Mouse (Mus musculus) R1 (cell line): ENCODE results near the gene Egfl6.
A peak's percentile ranks its signal among the peaks of the same experiment; 100 is the strongest.

Experiments
- DNase-seq: peaks from one replicate; pipeline ENCODE4 v3.0.0-alpha.2; 2018; ENCODE audit warnings: low read depth, low spot score

The Egfl6 gene

DNA sequence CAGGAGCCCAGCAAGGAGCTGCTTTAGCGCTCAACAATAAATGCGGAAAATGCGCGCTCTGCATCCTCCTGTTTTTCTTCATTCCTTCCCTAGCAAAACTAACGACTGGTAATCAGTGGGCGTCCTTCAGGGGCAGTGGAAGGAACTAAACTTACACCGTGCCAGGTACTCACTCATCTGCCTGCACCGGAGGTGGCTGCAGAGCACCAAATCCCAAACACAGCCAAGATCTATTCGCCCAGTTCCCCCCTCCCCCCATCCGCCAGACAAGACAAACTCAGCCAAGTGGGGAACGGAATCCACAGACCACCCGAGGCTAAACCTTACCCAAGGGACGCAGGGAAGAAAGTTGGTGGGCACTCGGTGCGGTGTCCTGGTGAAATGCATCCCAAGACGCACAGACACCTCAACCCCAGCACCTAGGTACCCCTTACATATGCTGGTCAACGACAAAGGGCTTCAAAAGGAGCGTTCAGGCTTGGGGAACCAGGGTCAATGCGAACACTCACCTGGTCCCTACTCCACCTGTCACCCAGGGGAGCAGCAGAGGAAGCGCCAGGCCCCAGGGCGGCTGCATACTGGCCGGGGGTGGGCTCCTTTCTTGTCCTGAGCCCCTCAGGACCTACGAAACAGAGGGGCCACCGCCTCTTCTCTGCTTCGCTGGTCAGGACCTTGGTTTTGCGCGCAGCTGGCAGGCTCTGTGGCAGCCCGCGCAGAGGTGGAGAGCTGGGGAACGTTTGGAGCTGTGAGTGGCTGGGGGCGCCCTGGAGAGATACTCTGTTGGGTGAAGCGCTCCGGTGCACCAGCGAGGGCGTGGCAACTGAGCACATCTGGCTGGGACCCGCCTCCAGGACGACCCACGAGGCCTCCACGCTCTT lies at the start of gene Egfl6:
Egfl6 (minus strand) TSS at position 774 of the 878 bp plus-strand sequence.
- peak; percentile 42 for DNase-seq

DNA sequence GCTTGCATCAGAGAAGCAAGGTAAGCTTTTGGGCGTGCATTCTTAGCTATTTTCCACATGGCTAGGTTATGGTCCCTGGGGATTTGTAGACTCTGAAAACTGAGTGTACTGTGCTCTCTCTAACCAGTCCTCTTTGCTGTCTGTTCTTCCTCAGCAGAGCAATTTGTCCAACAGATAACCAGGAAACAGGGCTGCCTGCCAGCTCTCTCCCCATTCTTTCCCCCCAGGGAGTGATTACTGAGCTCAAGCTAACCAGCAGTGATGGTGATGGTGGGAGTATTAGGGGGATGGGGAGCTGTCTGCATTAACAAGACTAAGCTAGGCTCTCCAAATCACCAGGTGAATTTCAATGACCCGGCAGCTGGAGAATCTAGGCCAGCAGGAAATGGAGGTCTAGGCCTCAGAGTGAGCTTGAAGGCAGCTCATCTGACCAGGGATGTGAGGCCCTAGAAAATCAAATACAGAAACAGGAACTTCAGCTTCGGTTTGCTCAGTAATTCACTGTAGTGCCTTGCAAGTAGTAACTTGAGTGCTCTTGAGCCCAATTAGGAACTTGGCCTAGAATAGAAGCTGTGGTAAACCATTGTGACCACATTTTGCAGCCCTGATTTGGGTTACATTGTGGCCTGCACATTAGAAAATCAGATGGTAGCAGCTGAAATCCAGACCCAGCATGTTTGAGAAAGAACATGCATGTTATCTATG lies 41.5 kb upstream of the Egfl6 start:
- DNase-seq = peak; percentile 89

DNA sequence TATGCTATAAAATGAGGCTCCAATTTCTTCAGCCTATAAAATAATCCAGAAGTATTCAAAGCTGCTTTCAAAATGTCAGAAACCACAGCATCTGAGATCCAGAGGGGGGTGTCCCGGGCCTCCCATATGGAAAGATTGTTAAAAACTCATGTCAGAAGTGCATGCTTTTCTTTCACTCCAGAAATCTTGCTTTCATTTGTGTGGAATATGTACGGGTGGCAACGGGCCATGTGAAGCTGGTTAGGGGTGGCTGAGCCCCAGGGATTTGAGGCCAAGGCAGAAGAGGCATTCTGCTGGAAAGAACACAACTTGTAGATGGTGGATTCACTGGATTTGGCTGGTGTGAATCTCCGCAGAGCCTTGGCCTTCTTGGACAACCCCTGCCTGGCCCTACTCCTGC lies 40.7 kb upstream of the Egfl6 start:
- no peak for DNase-seq

DNA sequence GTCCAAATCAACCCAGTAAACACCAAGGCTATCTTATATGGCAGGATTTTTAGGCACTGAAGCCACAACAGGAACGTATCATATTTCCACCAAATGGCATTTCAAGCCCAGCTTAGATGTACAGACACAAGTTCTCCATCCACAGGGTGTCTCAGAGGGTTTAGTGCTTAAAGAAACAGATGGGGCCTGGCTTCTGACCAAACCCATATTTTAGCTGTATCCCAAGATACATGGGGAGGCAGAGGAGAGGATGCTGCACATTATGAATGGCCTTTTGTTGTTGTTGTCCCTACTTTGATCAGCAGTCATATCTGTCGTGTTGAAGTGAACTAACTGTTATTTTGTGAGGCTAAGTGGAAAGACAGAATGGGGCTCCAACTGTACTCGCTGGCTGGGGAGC lies 37.7 kb upstream of the Egfl6 start:
- DNase-seq = no peak

DNA sequence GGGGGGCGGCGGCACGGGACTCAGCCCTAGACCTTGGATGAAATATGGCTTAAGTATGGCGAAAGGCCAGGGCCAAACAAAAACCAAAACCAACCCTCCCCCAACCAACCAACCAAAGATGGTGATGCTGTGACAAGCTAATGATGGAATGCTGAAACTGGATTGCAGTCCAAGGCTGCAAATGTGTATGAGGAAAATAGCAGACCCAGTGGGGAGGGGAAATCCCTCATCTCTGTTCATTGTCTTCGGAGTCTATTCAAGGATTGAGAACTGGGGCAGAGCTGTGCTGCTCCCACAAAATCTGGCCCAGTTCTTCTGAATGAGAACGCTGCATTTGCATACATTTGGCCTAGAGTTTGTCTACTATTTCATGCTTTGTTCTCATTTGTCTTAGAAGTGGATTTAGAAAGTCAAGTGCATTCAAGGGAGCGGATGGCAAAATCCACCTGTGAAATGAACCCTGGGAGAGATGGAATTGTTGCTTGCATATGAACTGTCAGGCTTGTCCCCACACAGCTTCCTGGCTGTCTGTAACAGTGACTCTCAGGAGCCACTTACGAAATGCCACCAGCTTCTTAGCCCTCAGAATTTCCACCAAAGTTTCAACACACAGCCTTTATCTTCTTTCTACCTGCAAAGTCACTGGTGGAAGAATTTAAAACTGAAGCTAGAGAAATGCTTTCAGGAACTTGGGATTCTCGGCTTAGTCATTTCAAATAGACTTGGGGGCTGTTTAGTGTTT lies 36.2 kb upstream of the Egfl6 start:
- peak; percentile 97 for DNase-seq

DNA sequence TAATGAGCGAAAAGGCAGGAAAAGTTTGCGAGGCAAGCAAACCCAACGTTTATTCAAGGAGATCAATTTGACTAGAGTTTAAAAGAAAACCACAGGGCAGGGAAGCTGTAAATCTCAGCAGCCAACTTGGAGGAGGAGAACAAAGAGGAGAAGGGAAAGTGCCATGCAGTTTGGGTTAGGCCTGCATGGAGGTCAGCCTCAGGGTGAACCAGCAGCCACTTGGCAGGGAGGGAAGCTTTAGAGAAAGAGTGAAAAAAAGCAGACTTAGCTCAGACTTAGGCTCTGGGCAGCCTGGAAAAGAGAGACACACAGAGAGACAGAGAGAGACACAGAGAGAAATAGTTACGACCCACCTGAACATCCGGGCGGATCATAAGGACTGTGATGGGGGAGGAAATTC lies 35.4 kb upstream of the Egfl6 start:
- no peak for DNase-seq

DNA sequence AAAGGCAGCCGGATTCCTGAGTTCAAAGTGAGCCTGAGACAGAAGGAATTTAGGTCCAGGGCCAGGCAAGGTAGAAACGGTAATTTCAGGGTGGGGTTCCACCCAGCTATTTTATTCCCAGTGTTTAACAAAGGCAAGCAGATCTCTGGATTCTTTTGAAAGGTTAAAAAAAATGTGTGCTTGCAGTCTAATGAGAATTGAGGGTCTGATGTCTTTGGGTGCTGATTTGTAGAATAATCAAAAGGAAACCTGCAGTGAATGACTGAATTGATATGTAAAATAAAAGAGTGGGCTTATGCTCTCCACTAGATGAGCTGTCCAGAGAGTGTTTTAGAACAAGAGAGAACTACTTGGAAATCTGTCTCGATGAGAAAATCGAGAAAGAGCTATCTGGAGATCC lies 33.6 kb upstream of the Egfl6 start:
- DNase-seq = peak; percentile 94

DNA sequence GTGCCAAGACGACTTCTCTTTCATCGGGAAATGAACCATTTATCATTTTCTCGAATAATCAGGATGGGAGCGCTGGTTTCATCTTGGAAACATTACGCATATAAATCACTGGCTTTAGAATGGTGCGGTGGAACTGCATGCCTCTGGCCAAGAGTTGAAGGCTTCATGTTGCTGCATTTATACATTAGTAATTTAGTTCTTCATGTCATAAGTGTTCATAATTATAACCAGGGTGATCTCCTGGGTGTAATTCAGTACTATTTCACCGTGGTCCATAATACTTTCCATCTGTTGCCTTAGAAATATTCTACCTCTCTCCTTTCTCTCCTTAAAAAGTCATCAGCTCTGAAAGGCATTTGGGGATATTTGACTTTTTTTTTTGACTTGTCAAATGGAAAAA lies 29.7 kb upstream of the Egfl6 start:
- no peak for DNase-seq

DNA sequence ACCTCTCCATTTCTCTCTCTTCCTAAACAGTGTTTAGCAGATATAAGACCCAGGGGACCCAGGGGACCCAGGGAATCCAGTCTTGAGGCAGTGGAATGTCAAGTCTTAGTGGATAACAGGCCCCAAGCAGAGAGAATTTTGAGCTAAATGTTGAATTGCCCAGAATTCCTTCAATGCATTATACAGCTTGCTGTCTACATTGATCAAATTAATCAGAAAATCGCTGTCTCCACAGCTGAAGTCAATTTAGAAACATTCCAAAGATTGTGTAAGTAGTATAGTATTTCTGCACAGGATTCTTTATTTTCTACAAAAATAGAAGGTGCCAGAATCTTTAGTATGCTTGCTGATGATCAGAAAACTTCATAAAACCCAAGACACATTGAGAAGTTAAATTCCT lies 9.4 kb downstream of the Egfl6 start:
- no peak for DNase-seq

DNA sequence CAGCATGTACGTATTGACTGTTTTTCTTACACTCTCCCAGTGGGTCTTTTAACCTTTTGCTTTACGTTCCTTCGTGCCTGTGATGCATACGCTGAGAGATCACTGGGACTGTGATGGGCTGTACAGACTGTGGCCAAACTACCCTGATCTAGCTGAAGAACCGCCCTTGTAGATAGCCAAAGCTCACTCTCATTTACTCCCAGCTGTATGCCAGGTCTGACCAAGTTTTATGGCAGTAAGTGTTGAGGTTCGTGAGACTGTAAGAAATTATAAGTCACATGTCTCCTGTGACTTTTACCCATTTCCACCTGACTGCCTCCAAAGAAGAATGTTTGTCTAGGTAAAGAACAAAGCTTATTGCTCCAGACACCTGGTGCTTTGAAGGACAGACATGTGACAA lies 19.5 kb downstream of the Egfl6 start:
- no peak for DNase-seq

DNA sequence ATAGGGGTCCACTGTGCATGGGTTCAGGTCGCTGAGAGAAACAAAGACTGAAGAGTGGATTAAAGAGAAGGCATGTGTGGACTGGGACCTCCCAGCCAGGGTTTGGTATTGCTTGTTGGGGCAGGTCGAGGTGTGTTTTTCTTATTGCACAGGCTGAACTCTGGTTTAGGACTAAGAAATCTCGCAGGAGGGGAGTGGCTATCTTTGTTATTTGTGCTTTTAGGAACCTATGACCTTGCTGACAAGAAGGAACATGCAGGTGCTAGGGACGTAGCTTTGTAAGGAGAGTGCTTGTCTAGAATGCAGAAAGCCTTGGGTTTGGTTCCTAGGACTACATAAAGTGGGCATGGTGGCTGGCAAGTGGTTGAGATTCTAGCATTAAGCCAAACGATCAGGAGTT lies 20.1 kb downstream of the Egfl6 start:
- peak; percentile 11 for DNase-seq

DNA sequence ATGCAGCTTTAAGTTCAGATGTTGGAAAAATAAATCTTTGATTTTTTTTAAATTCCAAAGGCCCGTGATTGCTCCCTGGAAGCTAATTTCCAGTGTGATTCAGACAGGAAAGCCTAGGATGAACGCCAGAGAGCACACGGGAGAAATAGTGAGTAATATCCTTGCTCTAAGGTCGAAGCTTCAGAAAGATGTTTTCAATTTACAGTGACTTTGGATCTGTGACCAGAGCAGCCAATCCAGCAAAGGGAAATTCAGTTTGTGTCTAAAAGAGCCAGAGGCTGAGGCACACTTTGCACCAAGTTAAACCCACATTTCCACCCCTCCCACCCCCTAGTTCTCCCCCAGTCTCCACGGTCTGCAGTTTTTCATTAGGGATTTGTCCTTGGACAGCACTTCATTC lies 20.6 kb downstream of the Egfl6 start:
- DNase-seq = no peak

DNA sequence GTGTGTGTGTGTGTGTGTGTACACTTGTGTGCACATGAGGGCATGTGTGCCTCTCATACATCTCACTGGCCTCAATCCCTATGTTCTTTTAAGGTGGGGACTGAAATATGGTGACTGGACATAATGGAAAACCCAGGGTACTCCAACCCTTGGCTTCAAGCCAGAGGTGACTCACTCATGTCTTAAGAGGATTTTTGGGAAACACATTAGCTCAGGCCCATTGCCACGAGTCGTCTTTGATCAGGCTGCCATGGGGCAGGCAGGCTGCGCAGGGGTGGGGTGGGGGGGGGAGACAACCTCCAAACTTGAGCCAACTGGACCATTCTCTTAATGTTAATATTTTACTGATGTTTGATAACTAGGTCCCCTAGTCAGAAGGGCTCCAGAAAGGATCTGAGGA lies 26.2 kb downstream of the Egfl6 start:
- no peak for DNase-seq

DNA sequence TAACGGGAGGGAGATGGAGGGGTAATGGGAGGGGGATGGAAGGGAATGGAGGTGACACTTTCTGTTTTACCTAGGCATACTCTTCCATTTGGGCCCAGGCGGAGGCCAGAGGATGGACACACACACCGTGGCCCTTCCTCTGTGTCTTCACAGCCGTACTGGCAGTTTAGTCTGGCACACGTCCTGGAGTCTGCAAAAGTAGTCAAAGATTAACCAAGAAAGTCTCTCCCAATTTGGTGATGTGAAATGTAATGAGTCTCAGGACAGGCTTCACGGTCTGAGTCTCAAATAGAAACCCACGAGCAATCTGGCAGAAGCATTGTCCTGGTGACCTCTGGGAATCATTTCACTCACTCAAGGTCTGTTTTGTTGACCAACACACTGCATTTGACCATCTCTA lies 33.2 kb downstream of the Egfl6 start:
- DNase-seq = no peak

DNA sequence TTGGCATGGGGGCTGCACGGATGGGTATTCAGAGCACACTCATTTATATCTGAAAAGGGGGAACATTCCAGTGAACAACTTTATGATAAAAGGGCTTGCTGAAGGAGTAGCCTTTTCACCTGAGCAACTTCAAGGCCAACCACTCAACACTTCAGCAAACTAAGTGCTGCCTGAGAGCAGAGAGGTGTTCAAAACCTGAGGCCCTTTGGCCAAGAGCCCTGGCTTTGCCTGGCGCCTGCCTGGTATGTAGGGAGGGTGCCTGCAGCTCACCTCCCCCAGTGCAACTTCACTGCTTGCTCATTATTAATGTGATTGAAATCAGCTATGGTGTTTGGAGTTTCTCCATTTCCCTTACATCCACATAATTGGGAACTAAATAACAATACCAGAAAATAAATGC lies 39.0 kb downstream of the Egfl6 start:
- no peak for DNase-seq

DNA sequence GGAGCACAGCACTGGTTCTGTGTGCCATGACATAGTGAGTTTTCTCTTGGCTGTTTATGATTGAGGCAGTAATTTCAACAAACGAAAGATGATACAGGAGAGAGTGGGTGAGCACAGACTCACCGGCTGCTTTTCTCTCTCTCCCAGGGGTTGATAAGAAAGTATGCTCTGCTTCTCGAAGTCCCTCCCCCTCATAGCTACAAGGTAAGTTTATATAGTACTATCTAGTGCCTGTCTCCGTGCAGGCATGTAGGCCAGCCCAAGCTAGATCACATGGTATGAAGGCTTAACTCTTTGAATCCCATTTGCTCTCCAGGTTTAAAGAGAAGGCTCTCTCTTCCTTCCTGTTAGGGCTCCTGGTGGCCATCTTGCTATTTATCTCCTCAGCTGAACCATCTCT lies 50.4 kb downstream of the Egfl6 start:
- peak; percentile 70 for DNase-seq

DNA sequence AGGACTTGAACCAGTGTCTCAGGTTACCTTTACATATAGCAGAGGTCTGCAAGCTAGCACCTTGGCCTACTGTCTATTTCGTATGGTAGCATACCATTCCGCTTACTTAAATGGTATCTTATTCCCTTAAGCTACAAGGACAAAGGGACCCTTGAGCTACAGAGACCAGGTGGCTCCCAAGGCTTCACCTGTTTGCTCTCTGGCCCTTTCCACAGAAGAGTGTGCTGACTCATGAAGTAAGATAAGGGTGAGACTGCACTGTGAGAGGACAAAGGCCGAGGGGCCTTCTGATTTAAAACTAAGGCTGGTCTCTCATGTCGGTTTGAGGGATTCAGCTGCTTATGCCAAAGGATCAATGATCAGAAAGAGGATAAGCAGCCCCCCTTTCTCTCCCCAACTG lies 52.1 kb downstream of the Egfl6 start:
- no peak for DNase-seq

DNA sequence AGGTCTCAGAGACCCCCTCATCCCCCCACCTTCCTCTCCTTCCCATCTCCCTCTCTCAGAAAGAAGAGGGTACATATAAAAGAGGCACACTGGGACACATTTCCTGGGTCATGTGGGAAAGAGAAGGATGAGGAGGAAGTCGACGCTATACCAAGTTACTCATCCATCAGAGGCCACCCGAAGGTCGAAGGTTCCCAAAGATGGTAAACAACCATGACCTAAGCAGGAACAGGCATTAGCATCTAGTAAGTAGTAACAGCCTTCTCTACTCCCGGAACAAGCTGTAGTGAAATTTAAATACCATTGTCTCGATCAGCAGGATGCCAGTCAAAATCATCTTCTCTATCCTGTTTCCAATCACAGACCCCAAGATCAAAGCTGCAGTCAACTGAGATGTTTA lies 53.8 kb downstream of the Egfl6 start:
- DNase-seq = peak; percentile 92

DNA sequence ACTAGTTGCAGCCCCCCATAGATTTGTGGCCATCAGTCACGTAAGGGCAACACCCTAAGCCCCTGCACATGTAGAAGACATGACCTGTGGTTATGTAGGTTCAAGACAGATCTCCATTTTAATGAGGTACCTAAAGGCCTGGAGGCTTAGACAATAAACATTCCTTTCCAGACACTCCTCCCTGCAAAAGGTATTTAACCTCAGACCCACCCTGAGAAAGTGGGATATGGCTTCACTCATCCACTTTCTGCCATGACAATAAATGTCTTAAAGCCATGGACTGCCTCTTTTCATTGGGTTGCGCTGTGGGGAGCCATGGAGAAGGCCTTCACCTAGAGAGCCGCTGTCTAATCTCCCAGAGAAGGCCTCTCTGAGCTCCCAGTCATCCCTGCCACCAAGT lies 57.4 kb downstream of the Egfl6 start:
- peak; percentile 81 for DNase-seq

DNA sequence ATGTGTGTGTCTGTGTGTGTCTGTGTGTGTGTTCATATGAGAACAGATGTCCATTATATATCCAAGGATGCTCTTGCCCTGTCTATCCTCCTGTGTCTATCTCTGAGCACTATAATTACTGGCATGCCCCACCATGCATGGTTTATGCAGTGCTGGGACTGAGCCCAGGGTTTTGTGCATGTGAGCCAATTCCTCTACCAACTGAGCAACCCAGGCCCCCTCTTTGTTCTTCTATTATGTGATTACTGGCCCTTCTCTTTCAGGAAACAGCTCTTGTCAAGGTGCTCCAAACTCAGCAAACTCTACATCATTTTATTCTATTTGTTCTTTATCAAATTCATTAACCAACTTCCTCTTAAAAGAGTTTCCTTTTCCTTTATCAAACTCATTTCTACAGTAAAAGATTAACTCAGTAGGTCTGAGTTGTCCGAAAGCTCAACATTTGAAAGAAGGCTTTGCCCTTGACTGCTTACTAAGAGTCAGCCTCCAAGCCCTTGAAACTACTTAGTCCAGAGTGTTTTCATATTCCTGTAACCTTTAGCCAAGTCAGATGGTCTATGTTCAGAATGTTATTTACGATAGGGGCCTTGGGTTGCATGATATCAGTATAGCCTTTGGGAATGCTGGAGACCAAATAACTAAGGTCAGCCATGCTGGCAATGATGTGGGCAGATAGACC lies 59.7 kb downstream of the Egfl6 start:
- no peak for DNase-seq

DNA sequence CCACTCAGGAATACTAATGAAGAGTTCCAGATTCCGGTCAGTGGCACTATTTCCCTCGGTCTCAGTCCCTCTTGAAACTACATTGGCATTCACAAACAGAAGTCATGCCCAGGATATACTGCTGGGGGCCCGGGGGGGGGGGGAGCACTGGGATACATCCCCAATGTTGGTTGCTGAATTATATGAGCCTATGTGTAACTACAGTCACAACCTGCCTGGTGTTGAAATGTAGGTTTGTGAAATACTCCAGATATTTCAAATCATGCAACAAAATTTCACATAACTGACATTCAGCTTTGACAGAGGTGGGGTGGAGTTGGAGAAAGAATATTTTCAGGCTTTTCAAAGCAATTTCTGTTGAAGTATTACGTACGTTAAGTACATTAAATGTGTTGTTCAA lies 64.7 kb downstream of the Egfl6 start:
- no peak for DNase-seq

DNA sequence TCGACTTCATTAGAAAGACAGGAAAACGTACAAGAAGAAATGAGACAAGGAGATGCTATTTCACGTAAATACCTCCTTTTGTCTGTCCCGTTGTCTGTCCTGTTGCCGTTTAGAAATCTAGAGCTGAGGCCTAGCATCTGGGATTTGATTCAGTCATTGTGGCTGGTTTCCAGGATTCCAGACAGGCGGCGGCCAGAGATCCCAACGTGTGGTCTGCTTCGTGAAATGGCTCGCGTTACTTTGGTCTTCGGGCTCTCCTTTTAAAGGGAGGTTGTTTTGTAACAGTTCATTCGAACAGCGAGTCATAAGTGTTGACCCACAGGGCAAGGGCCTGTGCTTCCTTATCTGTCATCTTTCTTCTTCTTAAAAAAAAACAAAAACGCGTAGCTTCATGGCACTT lies 67.2 kb downstream of the Egfl6 start, which contains the start of gene Tceanc:
Tceanc (minus strand) TSS at position 223 of the 400 bp plus-strand sequence.
- no peak for DNase-seq
